Mouse (Mus musculus) hindbrain, embryonic 14.5 days (tissue): ENCODE data around the gene Cdk10. TPM values are rescaled to one million over a fixed set of nuclear protein-coding genes. Genes with fewer than 3 reads are reported as not detected.

ENCODE experiments used
- ATAC-seq: fragments of 200-750 bp; cut with Nextera tagmentation; 2 replicates; pipeline ENCODE4 v1.8.0; 2017; ENCODE audit warnings: moderate number of reproducible peaks, mild to moderate bottlenecking, moderate TSS enrichment, moderate library complexity; ENCODE audit not compliant: low FRiP score
- DNase-seq: peaks from one replicate; pipeline ENCODE4 v3.0.0-alpha.2; 2015; ENCODE audit warnings: low spot score
- H3K27ac ChIP-seq: fragments of 300-500 bp; sonication (generic); 2 replicates; pipeline ENCODE4 v1.5.1; 2014; ENCODE audit warnings: mild to moderate bottlenecking, moderate library complexity
- H3K27me3 ChIP-seq: fragments of 300-500 bp; sonication (generic); 2 replicates; pipeline ENCODE4 v1.6.1; 2014; ENCODE audit warnings: mild to moderate bottlenecking, low read length, mixed read lengths; ENCODE audit not compliant: control insufficient read depth, insufficient read depth
- H3K36me3 ChIP-seq: fragments of 300-500 bp; sonication (generic); replicated peaks from 2 replicates; pipeline ENCODE4 v1.6.1; 2014; ENCODE audit not compliant: control insufficient read depth, insufficient read depth
- H3K4me1 ChIP-seq: fragments of 300-500 bp; sonication (generic); replicated peaks from 2 replicates; pipeline ENCODE4 v1.6.1; 2014; ENCODE audit warnings: antibody characterized with exemption, low read length, mixed read lengths; ENCODE audit not compliant: control insufficient read depth, insufficient read depth
- H3K4me2 ChIP-seq: fragments of 300-500 bp; sonication (generic); replicated peaks from 2 replicates; pipeline ENCODE4 v1.6.1; 2014; ENCODE audit warnings: mild to moderate bottlenecking, moderate library complexity
- H3K4me3 ChIP-seq: fragments of 300-500 bp; sonication (generic); replicated peaks from 2 replicates; pipeline ENCODE4 v1.5.1; 2014; ENCODE audit warnings: mild to moderate bottlenecking, low read length
- H3K9ac ChIP-seq: fragments of 300-500 bp; sonication (generic); 2 replicates; pipeline ENCODE4 v1.6.1; 2014
- H3K9me3 ChIP-seq: fragments of 300-500 bp; sonication (generic); 2 replicates; pipeline ENCODE4 v1.6.1; 2016; ENCODE audit warnings: low read length; ENCODE audit not compliant: control insufficient read depth
- WGBS: fragments of 180-500 bp; shearing (Covaris S2); extraction: QIAGEN DNeasy Blood & Tissue Kit; methylation state at CpG from one replicate; pipeline ENCODE4 v1.1.7; 2014; 5-methylcytosine and 5-hydroxymethylcytosine counted together
- polyA plus RNA-seq: library from polyadenylated mRNA; unstranded; fragments of >200 nt; fragmentation: Nextera tagmentation; extraction: Ambion mirVana; gene quantifications from 2 replicates; pipeline ENCODE4 v1.2.1, GENCODE M21; 2014

The Cdk10 gene
- polyA plus RNA-seq, 1 experiment from 2014 or later: 42.9 TPM

- WGBS: 78% methylated on average over 7 of the region's 7 CpGs
- Histone ChIP-seq H3K4me3 (no peak overlapping the region), H3K4me1 (no peaks in the 10 kb centered on the region), H3K4me2 (no peak overlapping the region), H3K36me3 (no peaks in the 10 kb centered on the region), H3K27me3 (no peaks in the 10 kb centered on the region), H3K9me3 (no peaks in the 10 kb centered on the region), H3K27ac (no peak overlapping the region), H3K9ac (no peak overlapping the region)
- ATAC-seq: no peak
- DNase-seq: no peak
Observed at GRCm38 (mm10) chr8:123278445-123278844, 53.8 kb downstream of the Cdk10 start.

DNA sequence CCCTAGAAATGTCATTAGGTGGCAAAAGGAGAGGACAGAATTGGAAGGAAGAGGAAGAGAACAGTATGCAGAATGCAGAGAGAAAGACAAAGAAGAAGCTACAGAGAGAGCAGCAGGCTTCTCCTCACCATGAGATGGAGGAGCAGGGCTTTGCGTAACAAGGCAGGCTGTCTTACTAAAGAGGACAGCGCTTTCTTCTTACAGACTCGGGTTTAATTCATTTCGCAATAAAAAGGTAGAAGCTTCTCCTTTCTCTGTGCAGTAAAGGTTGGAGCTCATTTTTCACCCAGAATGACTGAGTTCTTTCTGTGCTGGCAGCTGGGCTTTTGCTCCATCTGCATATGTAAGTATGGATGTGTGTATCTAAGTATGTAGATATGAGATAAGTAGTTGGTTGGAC is 55.2 kb downstream of the Cdk10 start:
- 95% methylated on average over 4 of the region's 4 CpGs for WGBS

DNA sequence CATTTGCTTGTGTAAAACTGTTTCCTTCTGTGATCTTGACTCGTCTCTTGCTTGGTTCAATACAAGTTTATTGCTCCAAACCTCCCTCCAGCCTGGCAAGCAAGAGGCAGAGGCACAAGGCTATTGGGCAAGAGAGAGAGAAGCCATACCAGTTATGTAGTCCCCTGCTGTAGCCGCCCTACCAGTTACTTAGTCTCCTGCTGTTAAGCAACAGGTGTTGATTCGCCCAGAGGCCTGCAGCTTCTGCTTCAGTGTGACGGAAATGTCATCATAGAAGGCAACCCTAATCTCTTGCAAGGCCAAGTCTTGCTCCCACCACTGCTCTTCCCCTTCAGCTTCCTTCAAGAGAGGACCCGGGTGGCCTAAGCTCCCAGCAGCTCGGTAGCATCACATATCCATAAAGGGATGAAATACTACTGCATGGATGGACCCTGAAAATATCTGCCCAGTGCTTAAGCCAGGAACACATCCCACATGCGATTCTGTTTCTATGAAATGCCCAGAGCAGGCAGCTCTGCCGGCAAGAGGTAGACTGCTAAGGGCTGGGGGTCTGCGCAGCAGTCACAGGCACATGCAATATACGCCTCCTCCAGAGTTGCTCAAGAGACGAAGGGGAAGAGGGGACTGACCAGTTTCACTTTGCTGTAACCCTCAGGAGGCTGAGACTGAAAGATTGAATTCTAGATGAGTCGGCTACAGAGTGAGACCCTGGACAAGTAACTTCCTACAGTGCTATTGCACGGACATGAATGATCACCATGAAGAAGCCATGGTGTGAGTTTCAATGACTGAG is 55.9 kb downstream of the Cdk10 start:
- Histone ChIP-seq H3K4me1 (no peaks in the 10 kb centered on the region), H3K27ac (no peak overlapping the region), H3K36me3 (no peaks in the 10 kb centered on the region), H3K4me2 (no peak overlapping the region), H3K9me3 (no peaks in the 10 kb centered on the region), H3K27me3 (no peaks in the 10 kb centered on the region), H3K4me3 (no peak overlapping the region), H3K9ac (no peak overlapping the region)
- DNase-seq (no peak), ATAC-seq (no peak)
- 91% methylated on average over 13 of the region's 13 CpGs for WGBS

More for the DNA sequence above, 55.2 kb downstream of the Cdk10 start:
- no peak for DNase-seq
- Histone ChIP-seq H3K27ac (no peak overlapping the region), H3K9me3 (no peaks in the 10 kb centered on the region), H3K27me3 (no peaks in the 10 kb centered on the region), H3K4me3 (no peak overlapping the region), H3K36me3 (no peaks in the 10 kb centered on the region), H3K9ac (no peak overlapping the region), H3K4me1 (no peaks in the 10 kb centered on the region), H3K4me2 (no peak overlapping the region)
- ATAC-seq: no peak

Other genes starting within 250 kb of the Cdk10 start
- 45.3 and 49.9 TPM in 2 replicates for gene Ankrd11, start 182.6 kb upstream of the Cdk10 start, polyA plus RNA-seq
- gene Spg7, start 161.9 kb upstream of the Cdk10 start, polyA plus RNA-seq: 41.6 and 44.1 TPM in 2 replicates
- 766 and 865 TPM in 2 replicates for gene Rpl13, start 122.5 kb upstream of the Cdk10 start, polyA plus RNA-seq
- 2.2 and 3.3 TPM in 2 replicates for gene Cpne7, start 107.5 kb upstream of the Cdk10 start, polyA plus RNA-seq
- gene Sult5a1, start 66.5 kb upstream of the Cdk10 start, polyA plus RNA-seq: 1.3 and 3.0 TPM in 2 replicates
- gene Dpep1, start 38.6 kb upstream of the Cdk10 start, polyA plus RNA-seq: 0.25 and 0.34 TPM in 2 replicates
- 160 and 164 TPM in 2 replicates for gene Chmp1a, start 12.1 kb upstream of the Cdk10 start, polyA plus RNA-seq
- 5.2 and 9.8 TPM in 2 replicates for gene Spata33, start 12.0 kb upstream of the Cdk10 start, polyA plus RNA-seq
- 8.4 and 9.1 TPM in 2 replicates for gene Spata2l, start 11.4 kb downstream of the Cdk10 start, polyA plus RNA-seq
- gene Zfp276, start 29.4 kb downstream of the Cdk10 start, polyA plus RNA-seq: 18.5 and 19.5 TPM in 2 replicates
- gene Vps9d1, start 29.5 kb downstream of the Cdk10 start, polyA plus RNA-seq: 57.7 and 58.8 TPM in 2 replicates
- 7.4 and 8.3 TPM in 2 replicates for gene Fanca, start 93.7 kb downstream of the Cdk10 start, polyA plus RNA-seq
- 32.4 and 33.1 TPM in 2 replicates for gene Spire2, start 107.9 kb downstream of the Cdk10 start, polyA plus RNA-seq
- 371 and 380 TPM in 2 replicates for gene Tcf25, start 148.9 kb downstream of the Cdk10 start, polyA plus RNA-seq
- gene Mc1r, start 182.3 kb downstream of the Cdk10 start, polyA plus RNA-seq: 0.10 and 0.21 TPM in 2 replicates
- gene Tubb3, start 186.6 kb downstream of the Cdk10 start, polyA plus RNA-seq: 1,715 and 1,766 TPM in 2 replicates
- 45.3 and 52.2 TPM in 2 replicates for gene Def8, start 198.7 kb downstream of the Cdk10 start, polyA plus RNA-seq